Mouse (Mus musculus) neural tube, embryonic 11.5 days (tissue): ENCODE measurements at regions not wholly inside any gene's neighbourhood (a gene's known extent, or its start where the extent isn't known, plus 50 kb on each side); places are given as distances from the start of the nearest gene placed in this dataset.
"Not testable (repeated sequence)": the region's sequence is repeated elsewhere in the genome, so short reads cannot be mapped to it uniquely, and the experiment has no call there.

Experiments used
- ATAC-seq: fragments of 200-750 bp; cut with Nextera tagmentation; 2 replicates; pipeline ENCODE4 v1.8.0; 2017; ENCODE audit warnings: moderate number of reproducible peaks, mild to moderate bottlenecking, moderate TSS enrichment, moderate library complexity; ENCODE audit not compliant: insufficient read depth, low FRiP score, low TSS enrichment
- DNase-seq: peaks from one replicate; pipeline ENCODE4 v3.0.0-alpha.2; 2015; ENCODE audit warnings: low spot score
- H3K27ac ChIP-seq: fragments of 300-500 bp; sonication (generic); 2 replicates; pipeline ENCODE4 v1.5.1; 2014; ENCODE audit warnings: low read depth, mild to moderate bottlenecking, low read length
- H3K27me3 ChIP-seq: fragments of 300-500 bp; sonication (generic); 2 replicates; pipeline ENCODE4 v1.6.1; 2014; ENCODE audit warnings: mild to moderate bottlenecking, low read length, mixed read lengths; ENCODE audit not compliant: control insufficient read depth, insufficient read depth
- H3K36me3 ChIP-seq: fragments of 300-500 bp; sonication (generic); 2 replicates; pipeline ENCODE4 v1.6.1; 2014; ENCODE audit warnings: mild to moderate bottlenecking, low read length, moderate library complexity, mixed read lengths; ENCODE audit not compliant: control insufficient read depth, insufficient read depth
- H3K4me1 ChIP-seq: fragments of 300-500 bp; sonication (generic); 2 replicates; pipeline ENCODE4 v1.6.1; 2014; ENCODE audit warnings: low read length, mixed read lengths; ENCODE audit not compliant: control insufficient read depth, insufficient read depth
- H3K4me2 ChIP-seq: fragments of 300-500 bp; sonication (generic); 2 replicates; pipeline ENCODE4 v1.6.1; 2014; ENCODE audit warnings: low read depth, mild to moderate bottlenecking, moderate library complexity
- H3K4me3 ChIP-seq: fragments of 300-500 bp; sonication (generic); 2 replicates; pipeline ENCODE4 v1.5.1; 2014; ENCODE audit warnings: low read depth, low read length
- H3K9ac ChIP-seq: fragments of 300-500 bp; sonication (generic); 2 replicates; pipeline ENCODE4 v1.6.1; 2014; ENCODE audit warnings: mild to moderate bottlenecking, low read length
- H3K9me3 ChIP-seq: fragments of 300-500 bp; sonication (generic); 2 replicates; pipeline ENCODE4 v1.6.1; 2016; ENCODE audit warnings: low read length; ENCODE audit not compliant: control insufficient read depth
- WGBS: fragments of 180-500 bp; shearing (Covaris S2); extraction: QIAGEN DNeasy Blood & Tissue Kit; methylation state at CpG from one replicate; pipeline ENCODE4 v1.1.7; 2014; 5-methylcytosine and 5-hydroxymethylcytosine counted together

DNA sequence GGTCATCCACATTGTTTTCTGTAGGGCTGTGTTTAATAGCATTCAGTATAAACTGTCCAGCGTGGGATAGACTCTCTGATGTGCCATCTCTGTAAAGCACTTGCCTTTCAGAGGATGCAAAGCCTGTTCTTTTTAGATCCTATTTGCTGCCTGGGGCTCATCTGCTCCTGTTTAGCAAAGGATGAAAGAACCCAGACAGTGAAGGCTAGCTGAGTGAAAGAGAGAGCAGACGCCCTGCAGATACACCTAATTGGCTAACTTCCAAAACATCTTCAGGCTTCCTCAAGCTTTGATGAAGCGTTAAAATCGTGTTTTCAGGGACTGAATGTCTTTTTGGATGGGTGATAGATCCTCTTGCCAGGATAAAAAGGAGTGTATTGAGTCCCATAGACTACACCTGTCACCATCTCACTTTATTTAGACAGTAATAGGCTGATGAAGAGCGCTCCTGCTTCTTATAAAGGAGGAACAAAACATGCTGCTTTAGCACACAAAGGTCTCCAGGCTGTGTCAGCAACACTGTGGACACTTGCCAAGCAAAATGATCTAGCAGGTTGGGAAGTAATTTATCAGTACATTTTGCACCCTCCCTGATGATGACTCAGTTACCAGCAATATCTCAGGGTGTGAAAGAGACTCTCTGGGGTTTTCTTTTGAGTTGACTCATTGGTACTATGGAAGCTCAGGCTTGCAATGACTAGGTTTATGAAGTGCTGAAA, 4717.3 kb downstream of the 9330182O14Rik start:
- no peaks in the 10 kb centered on the region for H3K4me1 ChIP-seq
- DNase-seq (no peak), ATAC-seq (peak; percentile 68)
- no peaks in the 10 kb centered on the region for H3K27me3 ChIP-seq
- no peak overlapping the region for H3K4me3 ChIP-seq
- no peaks in the 10 kb centered on the region for H3K9me3 ChIP-seq
- no peaks in the 10 kb centered on the region for H3K36me3 ChIP-seq
- H3K27ac ChIP-seq = no peak overlapping the region
- H3K9ac ChIP-seq = no peak overlapping the region
- 45% methylated on average over 5 of the region's 5 CpGs for WGBS
- no peak overlapping the region for H3K4me2 ChIP-seq

DNA sequence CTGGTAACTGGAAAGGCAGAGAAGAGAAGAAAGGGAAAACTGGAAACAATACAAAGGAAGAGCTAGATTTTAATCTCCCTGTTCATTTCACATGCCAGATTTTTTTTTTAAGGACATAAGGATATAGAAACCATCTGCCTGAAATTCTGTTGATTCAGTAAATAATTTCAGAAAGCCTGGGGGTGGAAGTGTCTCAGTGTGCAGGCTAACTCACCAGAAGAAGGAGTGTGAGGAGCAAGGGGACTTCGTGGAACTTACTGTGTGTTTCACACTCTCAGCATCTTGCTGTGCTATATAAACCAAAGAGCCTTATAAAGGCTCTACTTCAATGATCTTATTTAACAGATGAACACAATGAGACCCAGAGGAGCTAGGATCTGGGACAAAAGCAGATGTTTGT, 4722.9 kb downstream of the 9330182O14Rik start:
- WGBS = 59% methylated on average over 1 of the region's 1 CpGs
- Histone ChIP-seq H3K9me3 (no peaks in the 10 kb centered on the region), H3K27ac (no peak overlapping the region), H3K4me1 (no peaks in the 10 kb centered on the region), H3K9ac (no peak overlapping the region), H3K27me3 (no peaks in the 10 kb centered on the region), H3K36me3 (no peaks in the 10 kb centered on the region), H3K4me3 (no peak overlapping the region), H3K4me2 (no peak overlapping the region)
- no peak for ATAC-seq
- no peak for DNase-seq

- no peak overlapping the region for H3K27ac ChIP-seq
- no peaks in the 10 kb centered on the region for H3K27me3 ChIP-seq
- no peak overlapping the region for H3K4me2 ChIP-seq
- no peaks in the 10 kb centered on the region for H3K36me3 ChIP-seq
- WGBS = 70% methylated on average over 3 of the region's 3 CpGs
- DNase-seq = no peak
- no peak overlapping the region for H3K4me3 ChIP-seq
- no peak overlapping the region for H3K9ac ChIP-seq
- ATAC-seq = no peak
- no peaks in the 10 kb centered on the region for H3K4me1 ChIP-seq
- H3K9me3 ChIP-seq = no peaks in the 10 kb centered on the region
These were observed 4725.2 kb downstream of the 9330182O14Rik start for GRCm38 (mm10) chr15:44859369-44859768.

DNA sequence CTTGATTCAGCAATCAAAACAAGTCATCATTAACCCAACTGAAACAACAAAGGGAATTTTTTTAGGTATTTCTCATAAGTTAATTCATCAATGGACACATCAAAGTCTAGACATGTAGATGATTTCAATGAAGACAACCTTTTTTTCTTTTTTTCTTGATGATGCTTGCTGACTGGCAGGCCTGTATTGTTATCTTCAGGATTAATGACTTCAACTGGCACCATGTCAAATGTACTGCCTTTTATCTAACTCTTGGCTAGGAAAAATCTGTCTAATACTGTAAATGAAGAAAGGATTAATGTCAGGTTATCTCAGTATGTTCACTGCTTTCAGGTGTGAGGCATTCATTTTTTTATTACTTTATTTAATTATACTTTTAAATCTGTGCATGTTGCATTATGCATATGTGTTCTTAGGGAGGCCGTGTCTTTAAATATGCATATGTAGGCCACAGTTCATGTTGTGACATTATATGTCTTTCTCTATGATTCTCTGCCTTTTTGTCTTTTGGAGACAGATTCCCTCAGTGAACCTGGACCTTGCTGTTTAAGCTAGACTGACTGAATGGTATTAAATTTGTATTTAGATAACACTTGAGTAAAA, 4726.1 kb downstream of the 9330182O14Rik start:
- H3K9me3 ChIP-seq = no peaks in the 10 kb centered on the region
- WGBS = 86% methylated on average over 1 of the region's 1 CpGs
- no peak for DNase-seq

GRCm38 (mm10) chr15:44868537-44868936, 4734.4 kb downstream of the 9330182O14Rik start:
- 79% methylated on average over 3 of the region's 3 CpGs for WGBS

More for the DNA sequence above, 4726.1 kb downstream of the 9330182O14Rik start:
- Histone ChIP-seq H3K9ac (no peak overlapping the region), H3K4me1 (no peaks in the 10 kb centered on the region), H3K36me3 (no peaks in the 10 kb centered on the region), H3K27ac (no peak overlapping the region), H3K4me2 (no peak overlapping the region), H3K27me3 (no peaks in the 10 kb centered on the region), H3K4me3 (no peak overlapping the region)
- ATAC-seq = no peak

DNA sequence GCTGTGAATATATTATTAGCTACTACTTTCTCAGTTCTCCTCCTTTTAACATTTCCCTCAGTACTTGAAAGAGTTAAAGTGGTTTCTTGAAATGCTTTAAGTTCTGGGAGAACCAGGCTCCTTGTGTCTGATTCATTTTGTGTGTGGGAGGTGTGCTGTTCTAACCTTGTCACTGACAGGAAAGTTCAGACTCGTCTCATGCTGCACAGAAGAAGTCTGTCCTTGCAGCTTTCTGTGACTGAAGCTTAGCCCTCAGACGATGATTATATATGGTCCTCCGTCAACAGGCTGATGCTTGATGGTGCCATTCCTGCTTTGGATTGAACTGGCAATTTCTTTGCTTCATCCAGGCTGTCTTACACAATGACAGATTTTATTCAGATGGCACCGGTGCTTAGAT, 4734.9 kb downstream of the 9330182O14Rik start:
- no peaks in the 10 kb centered on the region for H3K27me3 ChIP-seq
- ATAC-seq (no peak), DNase-seq (no peak)
- no peak overlapping the region for H3K27ac ChIP-seq
- no peak overlapping the region for H3K4me3 ChIP-seq
- no peaks in the 10 kb centered on the region for H3K36me3 ChIP-seq
- no peaks in the 10 kb centered on the region for H3K4me1 ChIP-seq
- WGBS = 88% methylated on average over 4 of the region's 4 CpGs
- H3K9me3 ChIP-seq = no peaks in the 10 kb centered on the region
- H3K9ac ChIP-seq = no peak overlapping the region
- no peak overlapping the region for H3K4me2 ChIP-seq

More at GRCm38 (mm10) chr15:44868537-44868936, 4734.4 kb downstream of the 9330182O14Rik start:
- Histone ChIP-seq H3K9me3 (no peaks in the 10 kb centered on the region), H3K4me2 (no peak overlapping the region), H3K9ac (no peak overlapping the region), H3K4me3 (no peak overlapping the region), H3K27ac (no peak overlapping the region), H3K27me3 (no peaks in the 10 kb centered on the region), H3K36me3 (no peaks in the 10 kb centered on the region), H3K4me1 (no peaks in the 10 kb centered on the region)
- ATAC-seq (no peak), DNase-seq (no peak)

GRCm38 (mm10) chr15:44869672-44870071, 4735.5 kb downstream of the 9330182O14Rik start:
- Histone ChIP-seq H3K27me3 (no peaks in the 10 kb centered on the region), H3K36me3 (no peaks in the 10 kb centered on the region), H3K9ac (no peak overlapping the region), H3K4me1 (no peaks in the 10 kb centered on the region), H3K27ac (no peak overlapping the region), H3K4me2 (no peak overlapping the region), H3K4me3 (no peak overlapping the region), H3K9me3 (no peaks in the 10 kb centered on the region)
- DNase-seq (no peak), ATAC-seq (no peak)
- WGBS = 84% methylated on average over 2 of the region's 2 CpGs

GRCm38 (mm10) chr15:44870934-44871333, 4736.8 kb downstream of the 9330182O14Rik start:
- not testable (repeated sequence) for DNase-seq, H3K27ac ChIP-seq, H3K4me3 ChIP-seq, H3K4me1 ChIP-seq, ATAC-seq, H3K9me3 ChIP-seq, H3K36me3 ChIP-seq, H3K4me2 ChIP-seq, H3K27me3 ChIP-seq, H3K9ac ChIP-seq
- 99% methylated on average over 3 of the region's 3 CpGs for WGBS

- 84% methylated on average over 4 of the region's 4 CpGs for WGBS
- DNase-seq = no peak
These were observed 4748.1 kb downstream of the 9330182O14Rik start for GRCm38 (mm10) chr15:44882219-44882618.

More at GRCm38 (mm10) chr15:44882219-44882618, 4748.1 kb downstream of the 9330182O14Rik start:
- H3K4me1 ChIP-seq = no peaks in the 10 kb centered on the region
- H3K36me3 ChIP-seq = no peaks in the 10 kb centered on the region
- H3K4me2 ChIP-seq = no peak overlapping the region
- H3K27me3 ChIP-seq = no peaks in the 10 kb centered on the region
- H3K4me3 ChIP-seq = no peak overlapping the region
- no peaks in the 10 kb centered on the region for H3K9me3 ChIP-seq
- ATAC-seq = no peak
- no peak overlapping the region for H3K27ac ChIP-seq
- no peak overlapping the region for H3K9ac ChIP-seq
